Mouse (Mus musculus) cerebellum, adult (tissue): ENCODE measurements around the gene Pknox1.

Source experiments
- ATAC-seq: cut with Nextera tagmentation; 2 replicates; pipeline ENCODE4 v1.9.2; 2017; ENCODE audit warnings: mild to moderate bottlenecking, moderate library complexity, mixed read lengths; ENCODE audit not compliant: insufficient number of reproducible peaks, low FRiP score, low TSS enrichment

Pknox1 gene

GRCm38 (mm10) chr17:31637866-31638570 is 73.5 kb downstream of the Pknox1 start:
- no peak for ATAC-seq

DNA sequence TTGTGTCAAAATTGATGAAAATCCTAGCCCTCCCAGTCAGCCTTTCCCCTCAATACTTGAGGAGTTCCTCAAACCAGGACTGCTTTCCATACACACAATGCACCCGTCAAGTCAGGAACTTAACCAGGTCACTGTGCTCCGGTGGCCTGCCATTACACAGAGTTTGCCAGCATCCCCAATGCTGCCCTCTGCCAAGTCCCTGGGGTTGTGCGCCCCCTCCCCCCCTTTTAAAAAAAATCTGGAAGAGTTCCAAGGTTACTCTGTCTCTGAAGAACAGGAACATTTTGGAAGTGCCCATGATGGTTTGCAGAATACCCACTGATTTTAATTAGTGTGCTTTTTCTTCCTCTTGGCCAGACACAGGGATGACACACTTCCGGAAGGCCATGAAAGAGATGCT is 75.1 kb downstream of the Pknox1 start:
- ATAC-seq: no peak

DNA sequence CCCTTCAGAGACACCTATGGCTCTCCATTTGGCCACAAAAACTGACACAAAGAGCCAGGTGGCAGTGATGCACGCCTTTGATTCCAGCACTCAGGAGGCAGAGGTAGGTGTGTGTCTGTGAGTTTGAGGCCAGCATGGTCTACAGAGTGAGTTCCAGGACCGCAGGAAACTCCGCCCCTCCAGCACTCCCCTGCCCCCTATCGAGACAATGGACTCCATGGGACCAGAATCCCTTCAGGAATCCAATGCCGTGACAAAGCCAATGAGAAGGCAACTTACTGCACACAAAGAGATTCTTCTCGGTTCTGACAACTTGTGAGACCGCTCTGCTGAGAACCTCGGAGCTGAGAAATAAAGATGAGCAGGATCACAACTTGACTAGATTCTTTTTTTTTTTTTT is 77.8 kb downstream of the Pknox1 start:
- ATAC-seq: no peak

- no peak for ATAC-seq
Observed at GRCm38 (mm10) chr17:31642913-31643312, 78.4 kb downstream of the Pknox1 start.

- no peak for ATAC-seq
Observed at GRCm38 (mm10) chr17:31646199-31647002, 81.9 kb downstream of the Pknox1 start.

- no peak for ATAC-seq
Observed at GRCm38 (mm10) chr17:31652152-31652551, 87.6 kb downstream of the Pknox1 start.

- ATAC-seq: no peak
Observed at GRCm38 (mm10) chr17:31653277-31653676, 88.7 kb downstream of the Pknox1 start.

GRCm38 (mm10) chr17:31655366-31655765 is 90.8 kb downstream of the Pknox1 start:
- no peak for ATAC-seq

DNA sequence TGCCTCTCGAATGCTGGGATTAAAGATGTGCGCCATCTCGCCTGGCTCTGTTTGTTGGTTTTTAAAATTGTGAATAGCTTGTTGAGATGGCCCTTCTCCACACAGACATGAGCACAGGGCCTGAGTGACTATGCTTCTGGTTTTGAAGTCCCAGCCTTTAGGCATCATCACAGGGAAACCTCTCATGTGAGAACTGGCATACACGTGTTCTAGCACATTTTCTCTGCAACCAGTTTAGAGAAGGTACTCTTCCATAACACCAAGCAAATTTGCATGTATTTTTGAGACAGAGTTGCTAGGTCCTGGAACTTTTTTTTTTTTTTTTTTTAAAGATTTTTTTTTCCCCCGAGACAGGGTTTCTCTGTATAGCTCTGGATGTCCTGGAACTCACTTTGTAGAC is 92.1 kb downstream of the Pknox1 start:
- ATAC-seq: no peak
